Mouse (Mus musculus) inflammation-experienced regulatory T-cells (primary cell): ENCODE measurements around the gene C2cd2l. TPM values are rescaled to one million over a fixed set of nuclear protein-coding genes. Genes with fewer than 3 reads are reported as not detected.

ENCODE experiments used
- polyA plus RNA-seq, 2 experiments: library from polyadenylated mRNA; unstranded; fragments of 100-300 nt; shearing (Covaris generic); gene quantifications; one replicate each; pipeline ENCODE4 v1.2.1; 2017

Gene C2cd2l
- polyA plus RNA-seq = 10 to 100 TPM; 14.2 to 23.6 TPM

GRCm38 (mm10) chr9:44319887-44320798, at the start of gene C2cd2l:
Gene C2cd2l (minus strand): TSS chr9:44320285.

GRCm38 (mm10) chr9:44361190-44361917, 41.3 kb upstream of the C2cd2l start, which contains the start of gene Vps11:
Gene Vps11 (minus strand): TSS chr9:44361670.

GRCm38 (mm10) chr9:44343781-44344421, 23.8 kb upstream of the C2cd2l start, which contains the start of gene Hmbs:
Gene Hmbs (minus strand): TSS chr9:44344228.

GRCm38 (mm10) chr9:44334396-44335330, 14.6 kb upstream of the C2cd2l start, which contains the start of gene H2afx:
Gene H2afx (plus strand): TSS chr9:44334694.

GRCm38 (mm10) chr9:44325768-44326370, 5.8 kb upstream of the C2cd2l start, which contains the start of gene Dpagt1:
Gene Dpagt1 (plus strand): TSS chr9:44326019.

GRCm38 (mm10) chr9:44305466-44306079, 14.5 kb downstream of the C2cd2l start, which contains the start of gene Hinfp:
Gene Hinfp (minus strand): TSS chr9:44305671.

GRCm38 (mm10) chr9:44288076-44288958, 31.8 kb downstream of the C2cd2l start, which contains the start of gene Abcg4:
Gene Abcg4 (minus strand): TSS chr9:44288615.

GRCm38 (mm10) chr9:44268432-44268831, 51.7 kb downstream of the C2cd2l start, which contains the start of gene Nlrx1:
Gene Nlrx1 (minus strand): TSS chr9:44268599.

Other genes with a start within 250 kb of the C2cd2l start
- under 1 TPM in 1 of 2 experiments, not detected in 1; 0.86 TPM for gene Mfrp, start 218.6 kb downstream of the C2cd2l start, polyA plus RNA-seq
- gene C1qtnf5, start 213.0 kb downstream of the C2cd2l start, polyA plus RNA-seq = not detected
- under 1 TPM in 1 of 2 experiments, not detected in 1; 0.12 TPM for gene Gm49380, start 206.8 kb downstream of the C2cd2l start, polyA plus RNA-seq
- gene Rnf26, start 206.8 kb downstream of the C2cd2l start, polyA plus RNA-seq = 10 to 100 TPM; 24.5 to 37.9 TPM
- gene Mcam, start 185.8 kb downstream of the C2cd2l start, polyA plus RNA-seq = under 1 TPM in 1 of 2 experiments, not detected in 1; 0.75 TPM
- 10 to 100 TPM; 26.8 to 44.8 TPM for gene Cbl, start 86.2 kb downstream of the C2cd2l start, polyA plus RNA-seq
- not detected for gene Ccdc153, start 79.6 kb downstream of the C2cd2l start, polyA plus RNA-seq
- under 1 TPM in 1 of 2 experiments, not detected in 1; 0.52 TPM for gene Pdzd3, start 68.8 kb downstream of the C2cd2l start, polyA plus RNA-seq
- 10 to 100 TPM; 11.3 to 16.4 TPM for gene Nlrx1, start 51.7 kb downstream of the C2cd2l start, polyA plus RNA-seq
- gene Abcg4, start 31.7 kb downstream of the C2cd2l start, polyA plus RNA-seq = 1 to 10 TPM in 1 of 2 experiments, not detected in 1; 1.8 TPM
- gene Hinfp, start 14.6 kb downstream of the C2cd2l start, polyA plus RNA-seq = 10 to 100 TPM; 23.9 to 26.8 TPM
- gene Dpagt1, start 5.7 kb upstream of the C2cd2l start, polyA plus RNA-seq = 10 to 100 TPM; 22.6 to 23.7 TPM
- 10 to 100 TPM; 65.6 to 69.5 TPM for gene H2afx, start 14.4 kb upstream of the C2cd2l start, polyA plus RNA-seq
- gene Hmbs, start 23.9 kb upstream of the C2cd2l start, polyA plus RNA-seq = 10 to 100 TPM; 30.2 to 35.7 TPM
- gene Vps11, start 41.4 kb upstream of the C2cd2l start, polyA plus RNA-seq = 10 to 100 TPM; 58.3 to 75.2 TPM
- gene Hyou1, start 59.2 kb upstream of the C2cd2l start, polyA plus RNA-seq = 10 to 100 TPM; 14.3 to 22.9 TPM
- gene Slc37a4, start 76.6 kb upstream of the C2cd2l start, polyA plus RNA-seq = 10 to 100 TPM; 25.8 to 34.7 TPM
- 1,000 to 10,000 TPM; 1,442 to 1,600 TPM for gene Rps25, start 86.9 kb upstream of the C2cd2l start, polyA plus RNA-seq
- 100 to 1,000 TPM; 121 to 140 TPM for gene Trappc4, start 87.3 kb upstream of the C2cd2l start, polyA plus RNA-seq
- 10 to 100 TPM; 52.3 to 59.9 TPM for gene Ccdc84, start 98.3 kb upstream of the C2cd2l start, polyA plus RNA-seq
- gene Foxr1, start 120.9 kb upstream of the C2cd2l start, polyA plus RNA-seq = under 1 TPM in 1 of 2 experiments, not detected in 1; 0.15 TPM
- under 1 TPM in 1 of 2 experiments, not detected in 1; 0.70 TPM for gene Upk2, start 134.7 kb upstream of the C2cd2l start, polyA plus RNA-seq
- 10 to 100 TPM; 20.6 to 24.6 TPM for gene Bcl9l, start 162.5 kb upstream of the C2cd2l start, polyA plus RNA-seq
- 10 to 100 TPM in 1 of 2 experiments, 1 to 10 TPM in 1; 7.7 to 67.4 TPM for gene Cxcr5, start 241.6 kb upstream of the C2cd2l start, polyA plus RNA-seq